Mouse (Mus musculus): ENCODE data around the gene Plcl2.

GRCm38 (mm10) chr17:50506861-50507321 is 2.3 kb upstream of the Plcl2 start:
- TF ChIP-seq POLR2A (IDR thresholded peaks at IDR 0.05; ENCODE audit: control insufficient read depth, low read depth, low read length) (no peak), CTCF (IDR thresholded peaks at IDR 0.05; ENCODE audit: control insufficient read depth, insufficient read depth, insufficient replicate concordance, low read depth, low read length) (no peak)

All from testis, adult 2 months (tissue).